Mouse (Mus musculus) midbrain, embryonic 11.5 days (tissue): ENCODE results near the gene Mb21d2. TPM values are rescaled to one million over a fixed set of nuclear protein-coding genes. Genes with fewer than 3 reads are reported as not detected.

Source experiments
- ATAC-seq: fragments of 200-750 bp; cut with Nextera tagmentation; 2 replicates; pipeline ENCODE4 v1.8.0; 2017; ENCODE audit warnings: moderate TSS enrichment, moderate library complexity; ENCODE audit not compliant: low FRiP score
- DNase-seq: peaks from one replicate; pipeline ENCODE4 v3.0.0; 2015; ENCODE audit warnings: low spot score; ENCODE audit errors: missing footprints
- H3K27ac ChIP-seq: fragments of 300-500 bp; sonication (generic); 2 replicates; pipeline ENCODE4 v1.5.1; 2014; ENCODE audit warnings: low read depth, low read length
- H3K27me3 ChIP-seq: fragments of 300-500 bp; sonication (generic); 2 replicates; pipeline ENCODE4 v1.6.1; 2014; ENCODE audit warnings: mild to moderate bottlenecking, low read length, moderate library complexity, mixed read lengths; ENCODE audit not compliant: control insufficient read depth, insufficient read depth
- H3K36me3 ChIP-seq: fragments of 300-500 bp; sonication (generic); 2 replicates; pipeline ENCODE4 v1.6.1; 2014; ENCODE audit warnings: mild to moderate bottlenecking, low read length, moderate library complexity, mixed read lengths; ENCODE audit not compliant: control insufficient read depth, insufficient read depth
- H3K4me1 ChIP-seq: fragments of 300-500 bp; sonication (generic); 2 replicates; pipeline ENCODE4 v1.6.1; 2014; ENCODE audit warnings: low read length; ENCODE audit not compliant: control insufficient read depth, insufficient read depth
- H3K4me2 ChIP-seq: fragments of 300-500 bp; sonication (generic); 2 replicates; pipeline ENCODE4 v1.6.1; 2014; ENCODE audit warnings: mild to moderate bottlenecking, moderate library complexity
- H3K4me3 ChIP-seq: fragments of 300-500 bp; sonication (generic); 2 replicates; pipeline ENCODE4 v1.5.1; 2014; ENCODE audit warnings: low read depth, low read length
- H3K9ac ChIP-seq: fragments of 300-500 bp; sonication (generic); 2 replicates; pipeline ENCODE4 v1.6.1; 2014; ENCODE audit warnings: low read length
- H3K9me3 ChIP-seq: fragments of 300-500 bp; sonication (generic); 2 replicates; pipeline ENCODE4 v1.6.1; 2016; ENCODE audit warnings: low read length; ENCODE audit not compliant: control insufficient read depth
- WGBS: fragments of 180-500 bp; shearing (Covaris S2); extraction: QIAGEN DNeasy Blood & Tissue Kit; methylation state at CpG from one replicate; pipeline ENCODE4 v1.1.7; 2014; 5-methylcytosine and 5-hydroxymethylcytosine counted together
- polyA plus RNA-seq: library from polyadenylated mRNA; unstranded; fragments of >200 nt; fragmentation: Nextera tagmentation; extraction: Ambion mirVana; gene quantifications from 2 replicates; pipeline ENCODE4 v1.2.1, GENCODE M21; 2014

Gene Mb21d2
- 9.3 and 10.4 TPM in 2 replicates for polyA plus RNA-seq

GRCm38 (mm10) chr16:28928815-28929685 lies at the start of gene Mb21d2:
TSS of gene Mb21d2 (minus strand) at chr16:28929673.
- peak within 1 kb of the TSS; percentile 84 for H3K4me3 ChIP-seq

GRCm38 (mm10) chr16:28966236-28966635 lies 36.8 kb upstream of the Mb21d2 start:
- no peak for DNase-seq

More at GRCm38 (mm10) chr16:28928815-28929685, at the start of gene Mb21d2:
- no peaks in the 10 kb centered on the region for H3K36me3 ChIP-seq
- ATAC-seq (peak; percentile 47), DNase-seq (peak; percentile 97)
- peaks cover 25% of the 10 kb centered on the region for H3K4me1 ChIP-seq
- peaks cover 10% of the 10 kb centered on the region; the same call in 1 of the 2 replicates for H3K27me3 ChIP-seq
- peak within 1 kb of the TSS; percentile 79 for H3K27ac ChIP-seq
- peak within 1 kb of the TSS; percentile 81 for H3K4me2 ChIP-seq
- WGBS: under 1% methylated on average over 68 of the region's 73 CpGs
- H3K9me3 ChIP-seq: no peaks in the 10 kb centered on the region
- peak within 1 kb of the TSS; percentile 91 for H3K9ac ChIP-seq

GRCm38 (mm10) chr16:28964048-28964447 lies 34.6 kb upstream of the Mb21d2 start:
- no peak overlapping the region for H3K9ac ChIP-seq
- H3K4me3 ChIP-seq: no peak overlapping the region
- no peaks in the 10 kb centered on the region for H3K27me3 ChIP-seq
- 86% methylated on average over 4 of the region's 4 CpGs for WGBS
- no peak for ATAC-seq
- no peak overlapping the region for H3K27ac ChIP-seq
- H3K9me3 ChIP-seq: no peaks in the 10 kb centered on the region
- H3K4me1 ChIP-seq: no peaks in the 10 kb centered on the region
- no peaks in the 10 kb centered on the region for H3K36me3 ChIP-seq
- H3K4me2 ChIP-seq: no peak overlapping the region
- DNase-seq: no peak

More at GRCm38 (mm10) chr16:28966236-28966635, 36.8 kb upstream of the Mb21d2 start:
- 78% methylated on average over 2 of the region's 2 CpGs for WGBS
- Histone ChIP-seq H3K9me3 (no peaks in the 10 kb centered on the region), H3K27me3 (no peaks in the 10 kb centered on the region), H3K4me3 (no peak overlapping the region), H3K4me2 (no peak overlapping the region), H3K27ac (no peak overlapping the region), H3K4me1 (no peaks in the 10 kb centered on the region), H3K36me3 (no peaks in the 10 kb centered on the region), H3K9ac (no peak overlapping the region)
- ATAC-seq: no peak

GRCm38 (mm10) chr16:28962987-28963386 lies 33.5 kb upstream of the Mb21d2 start:
- H3K4me2 ChIP-seq: no peak overlapping the region
- H3K4me1 ChIP-seq: no peaks in the 10 kb centered on the region
- no peaks in the 10 kb centered on the region for H3K27me3 ChIP-seq
- no peak overlapping the region for H3K9ac ChIP-seq
- no peak overlapping the region for H3K4me3 ChIP-seq
- no peaks in the 10 kb centered on the region for H3K36me3 ChIP-seq
- no peak overlapping the region for H3K27ac ChIP-seq
- no peak for ATAC-seq
- H3K9me3 ChIP-seq: no peaks in the 10 kb centered on the region
- no peak for DNase-seq

- WGBS: 73% methylated on average over 5 of the region's 5 CpGs
- Histone ChIP-seq H3K9me3 (no peaks in the 10 kb centered on the region), H3K4me3 (no peak overlapping the region), H3K4me1 (no peaks in the 10 kb centered on the region), H3K9ac (no peak overlapping the region), H3K4me2 (no peak overlapping the region), H3K27me3 (no peaks in the 10 kb centered on the region), H3K27ac (no peak overlapping the region), H3K36me3 (no peaks in the 10 kb centered on the region)
- no peak for DNase-seq
- no peak for ATAC-seq
Observed at GRCm38 (mm10) chr16:28949810-28950209, 20.3 kb upstream of the Mb21d2 start.

GRCm38 (mm10) chr16:28943254-28943653 lies 13.8 kb upstream of the Mb21d2 start:
- Histone ChIP-seq H3K4me3 (no peak overlapping the region), H3K9me3 (no peaks in the 10 kb centered on the region), H3K9ac (no peak overlapping the region), H3K27me3 (no peaks in the 10 kb centered on the region), H3K27ac (no peak overlapping the region), H3K36me3 (no peaks in the 10 kb centered on the region), H3K4me1 (no peaks in the 10 kb centered on the region), H3K4me2 (no peak overlapping the region)
- peak; percentile 21 for DNase-seq
- no peak for ATAC-seq
- 70% methylated on average over 2 of the region's 2 CpGs for WGBS

GRCm38 (mm10) chr16:28936181-28936792 lies 6.8 kb upstream of the Mb21d2 start:
- H3K4me3 ChIP-seq: no peak overlapping the region
- H3K4me2 ChIP-seq: no peak overlapping the region
- H3K27me3 ChIP-seq: peaks cover 1% of the 10 kb centered on the region; the same call in 1 of the 2 replicates
- WGBS: 74% methylated on average over 7 of the region's 7 CpGs
- DNase-seq: peak; percentile 81
- no peak for ATAC-seq
- H3K36me3 ChIP-seq: no peaks in the 10 kb centered on the region
- H3K9ac ChIP-seq: no peak overlapping the region
- no peaks in the 10 kb centered on the region for H3K4me1 ChIP-seq
- H3K27ac ChIP-seq: no peak overlapping the region
- no peaks in the 10 kb centered on the region for H3K9me3 ChIP-seq

- Histone ChIP-seq H3K27ac (no peak overlapping the region), H3K36me3 (no peaks in the 10 kb centered on the region), H3K4me3 (no peak overlapping the region), H3K9me3 (no peaks in the 10 kb centered on the region), H3K4me1 (no peaks in the 10 kb centered on the region), H3K27me3 (peaks cover 7% of the 10 kb centered on the region; the same call in 1 of the 2 replicates), H3K9ac (no peak overlapping the region), H3K4me2 (no peak overlapping the region)
- DNase-seq (peak; percentile 73), ATAC-seq (no peak)
- 74% methylated on average over 3 of the region's 3 CpGs for WGBS
Observed at GRCm38 (mm10) chr16:28935701-28936100, 6.2 kb upstream of the Mb21d2 start.

- H3K4me3 ChIP-seq: no peak overlapping the region
- H3K36me3 ChIP-seq: no peaks in the 10 kb centered on the region
- 63% methylated on average over 2 of the region's 2 CpGs for WGBS
- no peak overlapping the region for H3K9ac ChIP-seq
- DNase-seq: no peak
- ATAC-seq: no peak
- H3K4me1 ChIP-seq: peaks cover 21% of the 10 kb centered on the region
- H3K9me3 ChIP-seq: no peaks in the 10 kb centered on the region
- H3K4me2 ChIP-seq: no peak overlapping the region
- peaks cover 10% of the 10 kb centered on the region; the same call in 1 of the 2 replicates for H3K27me3 ChIP-seq
- H3K27ac ChIP-seq: no peak overlapping the region
Observed at GRCm38 (mm10) chr16:28931213-28931612, 1.7 kb upstream of the Mb21d2 start.
